Mouse (Mus musculus) left cerebral cortex, postnatal 4 days (tissue): ENCODE results near the gene Tspan17. TPM values are rescaled to one million over a fixed set of nuclear protein-coding genes. Genes with fewer than 3 reads are reported as not detected.
A peak's percentile ranks its signal among the peaks of the same experiment; 100 is the strongest.

Experiments
- DNase-seq: peaks from one replicate; pipeline ENCODE4 v3.0.0-alpha.2; 2022
- intact Hi-C: fragments of 180-260 bp; cut with DNase I; formaldehyde crosslinking; loops from one replicate; pipeline ENCODE4 v1.15.1; 2025
- total RNA-seq, 2 experiments: library from RNA; stranded (reverse); gene quantifications; 2 replicates each; pipeline ENCODE4 v1.2.3; 2021

Gene Tspan17
- total RNA-seq, 2 experiments from 2014 or later, result 41.2 to 63.8 TPM

DNA sequence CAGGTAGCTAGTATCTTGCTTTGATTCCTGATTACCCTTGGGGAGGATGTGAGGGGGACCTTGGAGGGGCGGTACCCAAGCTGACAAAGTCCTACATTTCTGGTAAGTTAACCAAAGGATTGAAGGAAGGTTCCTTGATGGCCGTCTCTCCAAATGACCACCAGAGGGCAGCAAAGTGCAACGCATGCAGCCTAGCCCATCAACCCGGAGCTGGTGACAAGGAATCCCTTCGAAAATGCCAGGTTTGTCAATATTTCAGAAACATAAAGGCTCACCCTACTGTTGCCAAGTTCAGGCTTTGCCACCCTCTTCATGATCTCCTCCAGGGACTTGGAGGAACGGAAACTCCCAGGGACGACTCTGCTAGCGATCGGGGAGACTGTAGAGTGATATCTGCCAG lies 10.5 kb downstream of the Tspan17 start:
- intact Hi-C loops, result loop anchor here (2.0 to 10.0 kb wide), 4 partner anchors 85 to 378 kb away; no protein-coding TSS in a partner anchor
- peak; percentile 79 for DNase-seq

DNA sequence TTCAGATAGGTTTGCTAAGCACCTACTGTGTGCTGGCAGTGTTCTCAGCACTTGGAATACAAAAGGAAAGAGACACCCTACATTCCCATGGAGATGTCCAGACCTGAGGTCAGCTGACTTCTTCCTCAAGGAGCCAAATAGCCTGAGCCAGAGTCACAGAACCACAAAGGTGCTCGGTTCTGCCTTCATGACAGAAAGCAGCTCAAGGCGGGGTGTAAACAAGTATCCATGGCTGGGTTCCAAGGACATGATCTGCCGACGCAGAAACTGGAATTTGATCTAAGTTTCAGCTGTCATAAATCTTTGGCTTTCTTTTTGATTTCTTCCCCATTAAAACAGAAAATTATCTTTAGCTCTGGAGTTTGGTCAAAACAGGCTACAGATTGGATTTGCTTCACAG lies 11.0 kb downstream of the Tspan17 start:
- no peak for DNase-seq
- intact Hi-C loops, result loop anchor here (2.0 to 10.0 kb wide), 2 partner anchors 155 to 265 kb away; no protein-coding TSS in a partner anchor

DNA sequence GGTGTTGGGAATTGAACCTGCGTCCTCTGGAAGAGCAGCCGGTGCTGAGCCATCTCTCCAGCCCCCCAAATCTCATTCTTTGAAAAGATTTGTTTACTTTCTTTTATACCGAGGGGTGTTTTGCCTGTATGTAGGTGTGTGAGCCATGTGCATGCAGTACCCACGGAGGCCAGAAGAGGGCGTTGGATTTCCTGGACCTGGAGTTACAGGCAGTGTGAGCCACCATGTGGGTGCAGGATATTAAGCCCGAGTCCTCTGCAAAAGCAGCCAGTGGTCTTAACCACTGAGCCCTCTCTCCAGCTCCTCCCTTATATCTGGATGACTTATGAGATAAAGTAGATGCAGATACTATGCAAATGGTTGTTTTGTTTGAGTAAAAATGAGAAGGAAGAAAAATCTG lies 13.8 kb downstream of the Tspan17 start:
- DNase-seq, result no peak
- intact Hi-C loops, result loop anchor here (10.0 kb wide), 1 partner anchor 152 kb away; no protein-coding TSS in a partner anchor

DNA sequence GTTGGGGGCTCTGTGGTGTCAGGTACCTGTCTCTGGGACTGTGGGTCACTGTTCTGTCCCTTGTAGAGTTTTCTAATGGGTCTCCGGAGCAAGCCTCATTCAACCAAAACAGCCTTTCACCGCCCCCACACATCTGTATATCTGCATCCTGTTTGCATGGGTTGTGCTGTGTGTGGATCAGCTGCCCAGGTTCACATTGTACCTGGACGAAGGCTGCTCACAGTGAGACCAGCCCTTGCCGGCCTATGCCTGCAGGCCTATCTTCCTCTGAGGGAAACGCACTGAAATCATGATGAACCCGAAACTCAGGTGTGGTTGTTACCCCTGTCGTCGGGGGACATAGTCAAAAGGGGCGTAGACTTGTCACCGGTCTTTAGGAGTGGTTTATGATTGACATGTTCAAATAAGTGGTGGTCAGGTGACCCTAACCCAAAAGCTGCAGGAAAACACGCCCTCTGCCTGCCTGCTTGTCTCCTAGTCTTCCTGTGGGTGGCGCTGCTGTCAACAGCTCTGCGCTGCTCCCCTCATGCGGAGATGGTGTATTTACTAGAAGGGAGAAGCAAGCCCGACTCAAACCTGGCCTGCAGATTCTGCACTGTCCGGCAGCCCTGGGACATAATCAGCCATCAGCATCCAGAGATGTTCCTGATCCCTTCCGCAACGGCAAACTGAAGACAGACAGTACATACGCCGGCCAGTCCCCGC lies 16.1 kb downstream of the Tspan17 start:
- peak; percentile 76 for DNase-seq
- intact Hi-C loops, result loop anchor here (10.0 kb wide), 1 partner anchor 150 kb away; no protein-coding TSS in a partner anchor

DNA sequence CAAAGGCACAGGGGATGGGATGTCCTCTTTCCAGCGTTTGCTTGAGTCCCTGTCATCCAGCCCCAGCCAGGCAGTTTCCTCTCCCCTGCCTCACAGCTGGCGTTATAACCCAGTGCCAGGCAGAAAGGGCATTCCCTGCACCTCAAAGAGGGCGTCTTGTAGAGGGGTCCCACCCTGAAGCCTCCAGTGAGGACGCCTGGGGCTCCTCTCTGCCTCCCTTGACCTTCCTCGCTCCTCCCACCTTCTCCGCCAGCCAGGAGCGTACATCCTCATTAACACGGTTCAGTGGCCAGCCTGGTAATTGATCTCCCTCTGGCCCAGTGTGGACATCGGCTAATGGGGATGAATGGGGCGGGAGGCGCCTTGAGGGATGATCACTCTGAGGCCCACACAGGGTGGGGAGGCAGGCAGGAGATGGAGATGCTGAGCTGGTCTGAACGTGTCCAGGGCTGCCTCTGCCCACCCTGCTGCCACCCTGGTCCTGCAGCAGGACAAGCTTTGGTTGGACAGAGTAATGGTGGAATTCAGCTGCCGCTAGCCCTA lies 17.3 kb downstream of the Tspan17 start:
- intact Hi-C loops, result loop anchor here (10.0 kb wide), 1 partner anchor 148 kb away; no protein-coding TSS in a partner anchor
- DNase-seq, result no peak

DNA sequence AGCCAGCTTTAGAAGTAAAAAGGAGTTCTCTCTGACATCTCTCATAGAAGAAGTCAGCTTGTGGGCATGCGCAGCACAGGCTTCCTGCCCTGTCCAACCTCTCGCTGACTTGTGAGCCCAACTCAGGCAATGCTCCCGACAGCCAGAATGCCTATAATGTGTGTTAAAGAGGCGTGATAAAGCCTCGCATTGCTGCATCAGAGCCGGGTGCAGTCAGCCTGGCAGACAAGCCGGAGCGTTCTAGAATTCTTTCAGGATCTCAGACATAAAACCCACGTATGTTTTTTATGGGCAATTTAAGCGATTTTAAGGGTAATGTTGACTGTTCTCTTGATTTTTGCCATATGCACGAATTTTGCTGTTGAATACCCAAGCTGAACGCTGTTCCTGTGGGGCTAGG lies 18.9 kb downstream of the Tspan17 start:
- intact Hi-C loops, result loop anchor here (10.0 kb wide), 1 partner anchor 147 kb away; no protein-coding TSS in a partner anchor
- no peak for DNase-seq

DNA sequence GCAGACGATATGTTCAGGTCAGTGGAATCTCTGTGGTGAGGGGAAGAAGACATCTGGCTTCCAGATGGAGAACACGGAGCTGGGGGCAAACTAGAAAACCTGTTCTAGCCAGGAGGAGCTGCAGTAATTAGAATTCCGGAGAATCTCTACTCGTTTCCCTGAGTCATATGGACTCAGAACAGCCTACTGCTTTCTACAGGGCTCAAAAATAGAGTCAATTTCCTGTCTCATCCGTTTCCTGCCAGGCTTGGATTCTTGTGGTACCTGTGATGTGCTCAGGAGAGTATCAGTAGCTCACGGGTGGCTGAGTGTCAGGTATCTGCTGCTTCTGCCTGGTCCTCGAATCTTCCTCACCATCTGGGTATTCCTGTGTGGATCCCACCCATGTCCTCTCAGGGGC lies 22.3 kb downstream of the Tspan17 start:
- DNase-seq, result no peak
- intact Hi-C loops, result no loop called here

DNA sequence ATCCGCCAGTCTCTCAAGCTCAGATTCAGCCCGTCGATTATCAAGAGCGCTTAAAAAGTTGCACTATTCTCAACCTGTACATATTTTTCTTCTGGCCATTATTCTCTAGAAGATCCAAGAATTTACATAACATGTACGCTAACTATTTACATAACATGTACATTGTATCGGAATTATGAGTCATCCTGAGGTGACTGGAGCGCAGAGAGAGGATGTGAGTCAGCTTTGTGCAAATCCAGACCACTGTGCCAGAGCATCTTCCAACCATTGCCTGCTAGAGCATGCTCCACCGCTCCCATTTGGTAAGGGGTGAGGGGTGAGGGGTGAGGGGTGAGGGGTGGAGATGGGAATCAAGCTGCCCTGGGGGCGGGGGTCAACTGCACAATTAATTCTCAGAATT lies 24.2 kb downstream of the Tspan17 start:
- intact Hi-C loops, result no loop called here
- no peak for DNase-seq

DNA sequence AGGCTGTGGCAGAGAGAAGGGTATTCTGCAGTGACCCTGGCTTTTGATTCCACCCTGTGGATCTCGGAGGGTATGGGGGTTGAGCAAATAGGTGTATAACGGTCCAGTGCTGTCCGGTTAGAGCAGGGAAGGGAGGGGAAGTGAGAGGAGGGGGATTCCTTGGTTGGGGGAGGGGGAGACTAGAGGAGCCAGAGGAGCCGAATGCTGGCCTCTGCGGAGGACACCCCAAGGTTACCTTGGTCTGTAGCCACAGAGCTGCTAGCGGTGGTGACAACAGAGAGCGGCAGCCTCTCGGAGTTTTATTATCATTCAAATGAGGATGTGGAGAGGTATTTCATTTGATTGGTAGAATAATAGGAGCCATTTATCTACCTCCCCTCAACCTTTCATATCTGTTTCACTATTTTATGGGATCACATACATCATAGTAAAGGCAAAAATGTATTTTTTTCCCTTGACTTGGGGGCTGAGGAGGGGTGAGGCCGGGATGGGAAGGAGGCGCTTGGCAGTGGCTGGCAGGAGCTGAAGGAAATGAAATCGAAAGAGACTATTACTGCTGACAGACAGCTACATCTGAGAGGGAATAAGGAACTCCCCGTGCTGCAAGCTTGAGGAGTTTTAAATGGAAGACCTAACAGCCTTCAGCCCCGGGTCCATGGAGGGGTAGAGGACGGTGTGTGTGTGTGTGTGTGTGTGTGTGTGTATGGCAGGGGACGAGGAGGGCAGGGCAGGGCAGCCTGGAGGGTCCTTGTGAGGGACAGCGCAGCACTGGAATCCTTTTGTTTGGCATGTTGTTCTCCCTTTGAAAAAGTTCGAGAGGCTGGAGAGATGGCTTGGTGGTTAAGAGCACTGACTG lies 29.4 kb downstream of the Tspan17 start:
- DNase-seq, result no peak
- intact Hi-C loops, result no loop called here

DNA sequence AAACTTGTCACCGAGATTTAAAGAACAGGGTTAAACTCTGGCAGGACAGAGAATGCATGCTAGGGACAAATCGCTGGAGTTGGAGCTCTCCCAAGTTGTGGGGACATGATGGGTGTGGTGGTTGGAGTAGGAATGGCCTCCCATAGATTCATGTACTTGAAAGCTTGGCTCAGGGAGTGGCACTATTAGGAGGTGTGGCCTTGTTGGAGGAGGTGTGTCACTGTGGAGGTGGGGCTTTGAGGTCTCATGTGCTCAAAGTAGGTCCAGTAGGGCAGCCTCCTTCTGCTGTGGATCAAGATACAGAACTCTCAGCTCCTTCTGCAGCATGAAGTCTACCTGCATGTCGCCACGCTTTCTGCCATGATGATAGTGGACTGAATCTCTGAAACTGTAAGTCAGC lies 31.9 kb downstream of the Tspan17 start:
- intact Hi-C loops, result no loop called here

DNA sequence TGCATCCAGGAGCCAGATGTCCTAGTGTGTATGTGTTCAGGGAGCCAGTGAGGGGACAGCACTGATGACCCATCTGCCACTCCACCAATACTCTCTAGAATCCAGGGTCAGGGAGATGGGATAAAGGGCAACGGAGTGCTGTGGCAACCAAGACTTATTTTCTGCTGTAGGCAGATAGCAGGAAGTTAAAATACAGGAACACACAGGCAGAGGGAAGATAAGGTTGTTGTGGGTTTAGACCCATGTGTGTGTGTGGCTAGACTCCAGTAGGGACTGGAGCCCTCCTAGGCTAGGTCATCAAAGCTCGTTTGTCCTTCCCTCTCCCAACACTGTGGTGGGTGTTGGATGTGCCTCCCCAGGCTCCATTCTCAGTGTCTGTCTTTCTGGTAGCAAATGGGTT lies 32.8 kb downstream of the Tspan17 start:
- intact Hi-C loops, result no loop called here

More for the DNA sequence above, 31.9 kb downstream of the Tspan17 start:
- no peak for DNase-seq

DNA sequence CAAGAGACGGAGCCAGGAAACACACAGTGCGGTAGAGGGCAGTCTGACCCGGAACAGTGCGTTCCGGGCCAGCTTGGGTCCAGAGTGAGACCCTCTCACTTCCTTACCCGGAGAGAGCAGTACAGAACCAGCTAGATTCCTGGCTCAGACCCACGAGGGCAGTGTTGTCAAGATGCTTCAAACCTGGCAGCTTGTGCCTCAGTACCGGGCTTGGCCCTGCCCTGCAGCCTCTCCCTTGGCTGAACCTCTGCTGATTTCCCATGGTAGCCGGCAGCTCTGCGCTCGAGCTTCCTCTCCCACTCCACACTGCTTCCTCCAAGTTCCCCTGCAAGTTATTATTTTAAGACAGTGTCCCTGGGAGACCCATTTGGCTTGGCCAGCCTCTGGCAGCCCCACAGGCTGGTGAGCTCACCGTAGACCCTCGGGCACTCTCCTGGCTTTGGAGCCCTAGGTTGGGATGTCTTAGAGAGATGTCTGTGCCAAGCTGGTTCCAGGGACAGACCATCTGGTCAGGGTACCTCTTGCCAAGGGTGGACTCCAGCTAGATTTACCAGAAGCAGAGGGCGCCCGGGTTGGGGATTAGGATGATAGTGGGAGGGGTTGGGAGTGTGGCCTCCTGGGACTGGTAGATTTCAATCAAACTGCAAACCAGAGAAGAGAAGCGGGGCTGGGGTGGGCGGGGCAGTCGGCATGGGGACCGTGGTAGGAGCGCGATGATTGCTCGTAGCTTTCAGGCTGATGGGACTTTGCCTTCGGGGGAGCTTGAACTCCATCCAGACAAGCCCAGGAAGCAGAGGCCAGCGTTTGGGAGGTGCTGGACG lies 35.1 kb downstream of the Tspan17 start:
- DNase-seq, result peak; percentile 94
- intact Hi-C loops, result no loop called here

More for the DNA sequence above, 32.8 kb downstream of the Tspan17 start:
- DNase-seq, result no peak

DNA sequence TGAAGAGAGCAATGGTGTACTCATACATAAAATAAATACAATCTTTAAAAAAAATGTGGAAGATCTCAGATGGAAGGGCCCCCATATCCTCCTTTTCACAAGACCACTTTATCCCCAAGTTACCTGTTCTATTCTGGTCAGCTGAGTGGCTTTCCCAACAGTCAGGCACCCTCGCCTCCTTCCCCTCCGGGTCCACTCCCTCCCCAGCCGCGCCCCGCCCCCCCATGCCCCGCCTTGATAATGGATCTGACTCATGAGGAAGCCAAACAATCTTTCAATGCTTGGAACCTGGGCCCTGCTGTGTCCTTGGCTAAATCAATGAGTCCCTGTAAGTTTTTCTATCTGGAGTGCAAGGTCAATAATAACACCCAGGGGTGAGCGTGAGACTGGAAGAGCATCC lies 38.8 kb downstream of the Tspan17 start:
- intact Hi-C loops, result no loop called here
- DNase-seq, result no peak

DNA sequence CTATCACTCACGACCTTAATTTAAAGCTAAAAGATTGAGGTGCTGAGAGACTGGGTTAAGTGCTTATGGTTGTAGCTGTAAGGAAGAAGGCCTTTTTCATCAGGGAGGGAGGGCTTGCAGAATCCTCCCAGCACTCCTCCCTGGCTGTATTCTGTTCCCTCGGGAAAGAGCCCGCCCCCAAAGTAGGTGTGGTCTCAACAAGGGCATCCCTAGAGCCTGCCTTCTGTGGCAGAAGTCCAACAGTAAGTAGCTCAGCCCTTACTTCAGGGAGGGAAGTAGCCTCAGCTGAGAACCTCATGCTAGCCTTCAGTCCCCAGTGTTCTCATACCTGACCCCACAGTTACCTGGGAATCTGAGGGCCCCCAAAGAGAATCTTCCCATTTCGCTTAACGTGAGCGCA lies 39.3 kb downstream of the Tspan17 start:
- DNase-seq, result no peak
- intact Hi-C loops, result no loop called here

DNA sequence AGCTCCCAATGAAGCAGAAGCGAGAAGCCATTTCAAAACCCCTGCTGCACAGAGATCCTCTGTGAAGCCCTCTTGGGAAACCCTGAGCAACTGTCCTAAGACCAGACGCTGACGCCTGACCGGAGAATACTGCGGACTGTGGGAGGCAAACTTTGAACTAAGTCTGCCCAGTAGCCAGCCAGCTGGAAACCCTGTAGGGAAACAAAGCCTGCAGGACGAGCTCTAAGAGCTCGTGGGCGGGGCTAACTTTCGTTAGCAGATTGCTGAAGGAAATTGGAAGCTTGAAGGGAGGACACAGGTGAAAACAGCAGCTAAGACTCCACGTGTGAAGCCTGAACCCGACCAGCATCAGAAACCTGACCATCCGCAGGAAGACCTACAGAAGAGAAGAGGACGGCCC lies 40.3 kb downstream of the Tspan17 start:
- no peak for DNase-seq
- intact Hi-C loops, result no loop called here

DNA sequence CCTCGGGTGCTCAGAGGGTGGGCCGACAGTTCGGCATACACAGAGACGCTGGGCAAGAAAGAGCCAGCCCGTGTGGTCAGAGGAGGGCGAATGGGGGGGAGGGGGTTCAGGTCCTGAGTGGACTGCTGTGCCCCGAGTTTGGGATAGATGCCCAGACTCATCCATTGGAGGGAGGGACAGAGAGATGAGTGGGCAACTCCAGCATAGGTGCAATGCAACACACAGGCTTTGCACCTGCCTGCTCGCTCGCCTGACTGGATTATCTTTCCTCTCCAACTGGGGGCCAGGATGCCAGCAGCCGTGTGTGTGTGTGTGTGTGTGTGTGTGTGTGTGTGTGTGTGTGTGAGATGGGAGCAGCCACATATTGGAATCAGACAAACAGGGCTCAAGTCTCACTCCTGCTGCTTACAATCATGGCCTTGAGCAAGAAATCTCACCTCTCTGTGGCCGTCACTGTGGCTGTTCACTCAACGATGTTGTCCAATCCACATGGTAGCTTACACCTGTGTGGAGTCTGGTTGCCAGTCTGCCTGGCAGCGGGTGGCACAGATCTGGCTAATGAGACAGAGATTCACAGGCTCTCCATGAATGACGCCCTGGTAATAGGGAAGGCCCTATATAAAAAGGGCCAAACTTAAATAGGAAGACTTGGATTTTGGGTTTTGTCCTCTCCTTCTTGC lies 47.3 kb downstream of the Tspan17 start:
- intact Hi-C loops, result no loop called here
- peak; percentile 60 for DNase-seq

DNA sequence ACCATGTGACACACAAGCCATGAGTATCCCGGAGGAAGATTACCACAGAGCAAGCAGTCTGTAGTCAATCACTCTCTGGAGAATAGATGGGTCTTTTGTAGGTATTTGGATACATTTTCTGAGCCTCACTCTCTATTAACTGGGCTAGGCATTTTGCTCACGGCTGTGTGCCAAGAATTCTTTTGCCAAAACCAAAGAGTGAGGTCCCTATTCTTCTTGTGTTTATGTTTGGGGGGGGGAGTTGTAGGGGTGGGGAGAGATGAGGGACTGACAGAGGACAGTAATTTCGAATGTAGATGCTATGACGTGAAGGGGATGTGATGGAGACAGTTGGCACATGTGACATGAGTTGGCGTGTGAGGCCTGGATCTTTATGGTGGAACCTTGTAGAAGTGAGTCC lies 47.9 kb downstream of the Tspan17 start:
- no peak for DNase-seq
- intact Hi-C loops, result no loop called here

DNA sequence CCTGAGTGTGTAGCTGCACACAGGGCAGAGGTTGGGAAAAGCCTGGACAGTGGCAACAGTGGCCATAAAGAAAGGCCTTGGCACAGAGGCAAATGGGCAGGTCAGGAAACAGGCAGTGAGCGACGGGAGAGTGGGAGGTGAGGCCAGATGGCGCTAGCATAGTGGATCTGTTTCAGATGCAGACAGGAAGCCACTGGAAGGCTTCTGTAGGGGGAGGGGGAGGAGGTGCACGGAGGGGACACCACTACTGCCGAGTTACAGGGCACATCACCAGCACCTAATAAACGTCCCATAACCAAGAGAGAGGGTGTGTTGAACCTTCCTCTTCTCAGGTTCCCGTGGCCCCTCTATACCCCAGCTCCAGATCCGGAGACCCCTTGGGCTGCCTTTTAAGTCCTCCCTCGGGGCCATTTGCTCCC lies 48.3 kb downstream of the Tspan17 start:
- intact Hi-C loops, result no loop called here
- peak; percentile 78 for DNase-seq

DNA sequence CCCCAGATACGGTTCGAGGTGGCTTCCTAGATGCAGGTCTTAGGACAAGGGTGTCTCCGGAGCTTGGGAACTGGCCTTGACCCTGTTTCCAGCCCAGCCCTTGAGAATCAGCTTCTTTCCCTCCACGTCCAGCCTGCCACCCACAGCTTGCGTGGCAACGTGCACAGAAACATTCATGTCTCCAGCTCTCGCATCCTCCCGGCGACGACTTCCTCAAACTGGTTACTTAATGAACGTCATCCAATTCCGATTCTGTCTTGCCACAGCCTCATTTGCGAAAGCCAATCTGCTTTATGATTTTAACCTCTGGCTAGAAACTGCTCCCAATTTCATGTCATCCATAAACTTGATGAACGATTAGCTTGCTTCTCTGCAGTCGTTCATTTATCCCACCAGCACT lies 49.4 kb downstream of the Tspan17 start:
- intact Hi-C loops, result no loop called here
- no peak for DNase-seq

DNA sequence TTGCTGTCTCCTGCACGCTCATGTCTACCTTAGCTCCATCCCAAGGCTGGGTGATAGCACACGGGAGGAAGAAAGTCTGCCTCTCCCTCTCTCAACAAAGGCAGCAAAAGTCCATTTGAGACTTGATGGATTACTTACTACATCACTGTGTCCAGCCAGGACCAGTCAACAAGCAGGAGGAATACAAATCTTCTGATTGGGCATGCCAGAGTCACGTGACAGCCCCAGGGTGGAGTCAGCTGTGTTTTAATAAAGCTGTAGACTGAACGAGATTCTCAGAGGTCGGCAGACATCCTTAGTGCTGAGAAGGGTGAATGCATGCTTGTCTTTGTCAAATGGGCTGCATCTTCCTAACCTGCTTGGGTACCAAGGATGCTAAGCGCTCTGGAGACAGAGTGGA lies 50.0 kb downstream of the Tspan17 start:
- no peak for DNase-seq
- intact Hi-C loops, result no loop called here
